Mouse (Mus musculus): ENCODE data around the gene Cul5.

- TF ChIP-seq CTCF (conservative IDR thresholded peaks at IDR 0.05; ENCODE audit: low read length): no peak
- TF ChIP-seq NANOG (IDR thresholded peaks at IDR 0.05; ENCODE audit: borderline replicate concordance, low read length): no peak
- no peak for TF ChIP-seq POU5F1 (IDR thresholded peaks at IDR 0.05; ENCODE audit: borderline replicate concordance, low read length)
These were observed 7.1 kb upstream of the Cul5 start for GRCm38 (mm10) chr9:53676921-53677320.

Data from E14TG2a.4 (cell line).